Mouse (Mus musculus) MEL (cell line): Measurements from ENCODE around the gene Cachd1. TPM values are rescaled to one million over a fixed set of nuclear protein-coding genes. Genes with fewer than 3 reads are reported as not detected.

ENCODE experiments used
- DNase-seq: peaks from one replicate; pipeline ENCODE4 v3.0.0; 2011; ENCODE audit warnings: low read depth, low spot score
- H3K27ac ChIP-seq: 2 replicates; pipeline ENCODE4 v1.5.1; 2012; ENCODE audit warnings: low read depth, mild to moderate bottlenecking, control low read depth, low read length, moderate library complexity; ENCODE audit not compliant: control insufficient read depth
- H3K27me3 ChIP-seq, 2 experiments: fragments of 150-350 bp in 1 of 2; sonication (generic) in 1 of 2; 2 replicates each; pipeline ENCODE4 v1.6.1; 2012; ENCODE audit warnings: low read length in 2 of 2, mild to moderate bottlenecking in 2 of 2, improper control_type of control experiment in 1 of 2, moderate library complexity in 1 of 2; ENCODE audit not compliant: insufficient read depth in 2 of 2, control insufficient read depth in 1 of 2
- H3K36me3 ChIP-seq, 2 experiments: 2 replicates each; pipeline ENCODE4 v1.6.1; 2012 to 2014; ENCODE audit warnings: low read length in 2 of 2, improper control_type of control experiment in 1 of 2, inconsistent platforms in 1 of 2, mild to moderate bottlenecking in 1 of 2; ENCODE audit not compliant: insufficient read depth in 2 of 2, control insufficient read depth in 1 of 2
- H3K4me1 ChIP-seq, 2 experiments: fragments of 150-350 bp in 1 of 2; sonication (generic) in 1 of 2; 2 replicates each; pipeline ENCODE4 v1.6.1; 2012; ENCODE audit warnings: low read length in 2 of 2, improper control_type of control experiment in 1 of 2, mild to moderate bottlenecking in 1 of 2; ENCODE audit not compliant: insufficient read depth in 2 of 2, control insufficient read depth in 1 of 2
- H3K4me3 ChIP-seq, 2 experiments: fragments of 150-350 bp in 1 of 2; sonication (generic) in 1 of 2; 2 replicates each; pipeline ENCODE4 v1.5.1; 2012; ENCODE audit warnings: low read depth in 2 of 2, low read length in 2 of 2, mild to moderate bottlenecking in 2 of 2, moderate library complexity in 2 of 2, control low read depth in 1 of 2, improper control_type of control experiment in 1 of 2; ENCODE audit not compliant: control insufficient read depth in 1 of 2, insufficient read depth in 1 of 2
- H3K79me2 ChIP-seq: 2 replicates; pipeline ENCODE4 v1.6.1; 2012; ENCODE audit warnings: mild to moderate bottlenecking, low read length, moderate library complexity; ENCODE audit not compliant: control insufficient read depth, poor library complexity, insufficient read depth
- H3K9ac ChIP-seq: 2 replicates; pipeline ENCODE4 v1.6.1; 2012; ENCODE audit warnings: low read depth, mild to moderate bottlenecking, control low read depth, low read length, moderate library complexity; ENCODE audit not compliant: control insufficient read depth, poor library complexity, severe bottlenecking
- H3K9me3 ChIP-seq: fragments of 150-350 bp; sonication (generic); replicated peaks from 2 replicates; pipeline ENCODE4 v1.6.1; 2012; ENCODE audit warnings: mild to moderate bottlenecking, low read length, improper control_type of control experiment, moderate library complexity; ENCODE audit not compliant: insufficient read depth
- CHD1 ChIP-seq: IDR thresholded peaks from 2 replicates; pipeline ENCODE4 v1.6.1; 2012; ENCODE audit warnings: low read depth, mild to moderate bottlenecking, inconsistent platforms, low read length, improper control_type of control experiment
- CHD2 ChIP-seq: IDR thresholded peaks from 2 replicates; pipeline ENCODE4 v1.6.1; 2011; ENCODE audit warnings: low read length, improper control_type of control experiment
- CTCF ChIP-seq, 3 experiments: IDR thresholded peaks in 2 of 3; conservative IDR thresholded peaks in 1 of 3; 2 replicates each; pipeline ENCODE4 v1.5.1; 2011 to 2012; ENCODE audit warnings: low read length in 3 of 3, low read depth in 2 of 3, mild to moderate bottlenecking in 2 of 3, improper control_type of control experiment in 1 of 3, inconsistent platforms in 1 of 3, mixed read lengths in 1 of 3, moderate library complexity in 1 of 3; ENCODE audit not compliant: control insufficient read depth in 1 of 3, insufficient read depth in 1 of 3, poor library complexity in 1 of 3, severe bottlenecking in 1 of 3
- E2F4 ChIP-seq: IDR thresholded peaks from 2 replicates; pipeline ENCODE4 v1.6.1; 2011; ENCODE audit warnings: low read depth, low read length, improper control_type of control experiment, borderline replicate concordance
- EP300 ChIP-seq, 2 experiments: IDR thresholded peaks; 2 replicates each; pipeline ENCODE4 v1.6.1; 2011; ENCODE audit warnings: improper control_type of control experiment in 2 of 2, low read length in 2 of 2, low read depth in 1 of 2, mild to moderate bottlenecking in 1 of 2
- HCFC1 ChIP-seq: IDR thresholded peaks from 2 replicates; pipeline ENCODE4 v1.6.1; 2012; ENCODE audit warnings: low read depth, mild to moderate bottlenecking, inconsistent platforms, low read length, improper control_type of control experiment, moderate library complexity
- MAFK ChIP-seq: IDR thresholded peaks from 2 replicates; pipeline ENCODE4 v1.6.1; 2011; ENCODE audit warnings: low read depth, mild to moderate bottlenecking, low read length, improper control_type of control experiment, borderline replicate concordance
- MAX ChIP-seq: IDR thresholded peaks from 2 replicates; pipeline ENCODE4 v1.6.1; 2011; ENCODE audit warnings: low read length, improper control_type of control experiment
- MAZ ChIP-seq: IDR thresholded peaks from 2 replicates; pipeline ENCODE4 v1.6.1; 2012; ENCODE audit warnings: low read depth, mild to moderate bottlenecking, inconsistent platforms, low read length, improper control_type of control experiment
- MXI1 ChIP-seq: IDR thresholded peaks from 2 replicates; pipeline ENCODE4 v1.6.1; 2011; ENCODE audit warnings: mild to moderate bottlenecking, low read depth, low read length, improper control_type of control experiment
- POLR2A ChIP-seq, 2 experiments: IDR thresholded peaks; 2 replicates each; pipeline ENCODE4 v1.6.1; 2011 to 2012; ENCODE audit warnings: low read length in 2 of 2, mild to moderate bottlenecking in 2 of 2, control low read depth in 1 of 2, improper control_type of control experiment in 1 of 2, low read depth in 1 of 2, moderate library complexity in 1 of 2; ENCODE audit not compliant: control insufficient read depth in 1 of 2, insufficient read depth in 1 of 2, poor library complexity in 1 of 2
- TAL1 ChIP-seq: IDR thresholded peaks from 2 replicates; pipeline ENCODE4 v1.6.1; 2012; ENCODE audit warnings: mild to moderate bottlenecking, inconsistent platforms, low read length, moderate library complexity, mixed read lengths
- UBTF ChIP-seq: IDR thresholded peaks from 2 replicates; pipeline ENCODE4 v1.6.1; 2012; ENCODE audit warnings: low read depth, mild to moderate bottlenecking, inconsistent platforms, low read length, improper control_type of control experiment, moderate library complexity, borderline replicate concordance; ENCODE audit not compliant: insufficient read depth
- USF2 ChIP-seq, 2 experiments: IDR thresholded peaks; 2 replicates each; pipeline ENCODE4 v1.6.1; 2011 to 2012; ENCODE audit warnings: improper control_type of control experiment in 2 of 2, low read length in 2 of 2, borderline replicate concordance in 1 of 2, inconsistent platforms in 1 of 2, low read depth in 1 of 2, mild to moderate bottlenecking in 1 of 2; ENCODE audit not compliant: insufficient read depth in 1 of 2
- ZMIZ1 ChIP-seq: IDR thresholded peaks from 2 replicates; pipeline ENCODE4 v1.6.1; 2012; ENCODE audit warnings: low read depth, mild to moderate bottlenecking, inconsistent platforms, low read length, improper control_type of control experiment, moderate library complexity
- ZNF384 ChIP-seq: IDR thresholded peaks from 2 replicates; pipeline ENCODE4 v1.6.1; 2012; ENCODE audit warnings: low read depth, mild to moderate bottlenecking, inconsistent platforms, low read length, improper control_type of control experiment
- polyA plus RNA-seq, 2 experiments: library from polyadenylated mRNA; stranded (reverse) in 1 of 2; unstranded in 1 of 2; fragments of >175 nt in 1 of 2; fragments of >200 nt in 1 of 2; gene quantifications; 2 replicates each; pipeline versions ENCODE4 v1.2.1 to v1.2.4; 2012; ENCODE audit warnings: low replicate concordance in 2 of 2, low read depth in 1 of 2; ENCODE audit not compliant: insufficient read length in 2 of 2, insufficient read depth in 1 of 2, missing spikeins in 1 of 2
- total RNA-seq: library from RNA; depleted of rRNA; stranded (reverse); fragments of 300-350 nt; gene quantifications from 2 replicates; pipeline ENCODE4 v1.2.3, GENCODE M21; 2012

The Cachd1 gene
- total and polyA plus RNA-seq, 3 experiments, result 4.0 to 15.8 TPM; not detected in 1

DNA sequence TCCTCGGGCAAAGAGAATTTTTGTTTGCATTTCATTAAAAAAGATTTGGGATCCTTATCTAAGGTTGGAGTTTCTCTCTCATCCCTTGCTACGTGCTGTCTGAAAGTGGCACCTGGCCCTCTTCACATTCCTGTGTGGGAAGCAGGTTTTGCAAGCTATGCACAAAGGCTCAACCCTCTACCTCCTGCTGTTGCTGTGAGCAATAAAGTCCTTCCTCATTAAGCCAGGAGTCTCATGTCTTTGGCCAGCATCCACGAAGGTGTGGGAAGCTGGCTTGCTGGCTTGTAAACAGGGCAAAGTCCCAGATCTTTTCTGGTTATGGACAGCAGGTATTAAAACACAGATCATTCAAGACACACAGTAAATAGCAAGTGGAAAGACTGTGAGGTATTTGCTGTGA lies 7.9 kb upstream of the Cachd1 start:
- Histone ChIP-seq H3K36me3 (no peaks in the 10 kb centered on the region), H3K27ac (no peak overlapping the region), H3K4me1 (no peaks in the 10 kb centered on the region), H3K9ac (no peak overlapping the region), H3K27me3 (no peaks in the 10 kb centered on the region), H3K79me2 (no peaks in the 10 kb centered on the region), H3K4me3 (no peak overlapping the region)
- no peak for DNase-seq
- no peak for TF ChIP-seq ZMIZ1
- no peak for TF ChIP-seq MAZ
- no peak for TF ChIP-seq CTCF (IDR thresholded peaks at IDR 0.05 in 2 of 3, conservative IDR thresholded peaks at IDR 0.05 in 1 of 3; ENCODE audit: control insufficient read depth in 1 of 3, insufficient read depth in 1 of 3, low read depth in 2 of 3, low read length in 3 of 3, poor library complexity in 1 of 3, severe bottlenecking in 1 of 3)
- TF ChIP-seq EP300 (IDR thresholded peaks at IDR 0.05; ENCODE audit: low read depth in 1 of 2, low read length in 2 of 2), result no peak
- TF ChIP-seq, all 39 proteins: peak for 0
- H3K9me3 ChIP-seq, result no peaks in the 10 kb centered on the region

DNA sequence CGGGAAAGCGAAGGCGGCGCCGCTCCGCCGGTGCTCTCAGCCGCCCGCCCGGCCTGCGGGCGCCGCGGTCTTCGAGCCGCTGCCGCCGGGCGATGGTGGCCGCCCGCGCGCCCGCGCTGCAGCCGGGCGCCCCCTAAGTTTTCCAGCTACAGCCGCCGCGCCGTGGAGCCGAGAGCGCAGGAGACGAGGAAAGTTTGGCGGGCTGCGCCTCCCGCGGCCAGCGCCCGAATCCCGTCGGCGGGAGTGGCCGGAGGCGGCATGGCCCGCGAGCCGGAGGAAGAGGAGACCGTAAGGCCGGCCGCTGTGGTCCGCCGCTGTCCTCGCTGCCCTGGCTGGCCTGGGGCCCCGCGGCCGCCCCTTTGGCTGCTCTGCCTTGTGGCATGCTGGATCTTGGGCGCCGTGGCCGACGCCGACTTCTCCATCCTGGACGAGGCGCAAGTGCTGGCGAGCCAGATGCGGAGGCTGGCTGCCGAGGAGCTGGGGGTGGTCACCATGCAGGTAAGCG lies 448 bp downstream of the Cachd1 start:
- Histone ChIP-seq H3K27ac (no peak overlapping the region), H3K4me3 (no peak overlapping the region), H3K4me1 (no peaks in the 10 kb centered on the region), H3K9me3 (no peaks in the 10 kb centered on the region), H3K36me3 (no peaks in the 10 kb centered on the region), H3K79me2 (no peaks in the 10 kb centered on the region), H3K27me3 (no peaks in the 10 kb centered on the region), H3K9ac (no peak overlapping the region)
- TF ChIP-seq E2F4, result no peak
- TF ChIP-seq ZNF384, result no peak
- TF ChIP-seq CHD2, result no peak
- TF ChIP-seq MAX, result no peak
- TF ChIP-seq USF2 (IDR thresholded peaks at IDR 0.05; ENCODE audit: borderline replicate concordance in 1 of 2, insufficient read depth in 1 of 2, low read depth in 1 of 2, low read length in 2 of 2), result no peak
- no peak for TF ChIP-seq UBTF
- TF ChIP-seq MAFK, result no peak
- TF ChIP-seq TAL1, result no peak
- no peak for TF ChIP-seq CHD1
- no peak for TF ChIP-seq MXI1
- no peak for TF ChIP-seq HCFC1
- TF ChIP-seq POLR2A (IDR thresholded peaks at IDR 0.05; ENCODE audit: control insufficient read depth in 1 of 2, insufficient read depth in 1 of 2, low read depth in 1 of 2, low read length in 2 of 2, poor library complexity in 1 of 2), result no peak
- no peak for DNase-seq
